Mouse (Mus musculus): ENCODE measurements around the gene Rnf5. TPM values are rescaled to one million over a fixed set of nuclear protein-coding genes. Genes with fewer than 3 reads are reported as not detected.

The Rnf5 gene
- polyA plus RNA-seq, 1 experiment, result 37.1 TPM

- TF ChIP-seq TCF12 (IDR thresholded peaks at IDR 0.05; ENCODE audit: insufficient read depth, poor library complexity, severe bottlenecking) (no peak), CEBPB (IDR thresholded peaks at IDR 0.05; ENCODE audit: insufficient read depth, poor library complexity, severe bottlenecking) (no peak), REST (IDR thresholded peaks at IDR 0.05; ENCODE audit: insufficient read depth, insufficient read length) (no peak), MAX (IDR thresholded peaks at IDR 0.05; ENCODE audit: low read depth) (no peak), E2F4 (IDR thresholded peaks at IDR 0.05; ENCODE audit: insufficient read depth) (no peak), POLR2AphosphoS2 (IDR thresholded peaks at IDR 0.05; ENCODE audit: insufficient read length, low read depth) (no peak), MYOD1 (IDR thresholded peaks at IDR 0.05; ENCODE audit: control insufficient read depth in 1 of 3, insufficient read length in 2 of 3, low read depth in 2 of 3) (no peak), SRF (IDR thresholded peaks at IDR 0.05; ENCODE audit: control insufficient read depth, insufficient read length, low read depth) (no peak)
These were observed 19.7 kb downstream of the Rnf5 start for GRCm38 (mm10) chr17:34583819-34584218.

GRCm38 (mm10) chr17:34583397-34583796 lies 20.1 kb downstream of the Rnf5 start:
- Histone ChIP-seq H3K79me2 (ENCODE audit: control insufficient read depth, insufficient read depth) (no peaks in the 10 kb centered on the region), H3K36me3 (ENCODE audit: control insufficient read depth, insufficient read depth) (no peaks in the 10 kb centered on the region), H3ac (ENCODE audit: control insufficient read depth, insufficient read length) (no peak overlapping the region), H3K4me3 (no peak overlapping the region), H3K27me3 (ENCODE audit: control insufficient read depth, insufficient read depth, insufficient read length) (peaks cover 9% of the 10 kb centered on the region), H3K4me2 (ENCODE audit: low read depth) (no peak overlapping the region)
- TF ChIP-seq TCF12 (IDR thresholded peaks at IDR 0.05; ENCODE audit: insufficient read depth, poor library complexity, severe bottlenecking) (no peak), SRF (IDR thresholded peaks at IDR 0.05; ENCODE audit: control insufficient read depth, insufficient read length, low read depth) (no peak), POLR2AphosphoS2 (IDR thresholded peaks at IDR 0.05; ENCODE audit: insufficient read length, low read depth) (no peak), POLR2A (IDR thresholded peaks at IDR 0.05; ENCODE audit: insufficient read length, low read depth) (no peak), REST (IDR thresholded peaks at IDR 0.05; ENCODE audit: insufficient read depth, insufficient read length) (no peak), CEBPB (IDR thresholded peaks at IDR 0.05; ENCODE audit: insufficient read depth, poor library complexity, severe bottlenecking) (no peak), MAX (IDR thresholded peaks at IDR 0.05; ENCODE audit: low read depth) (no peak)

More at GRCm38 (mm10) chr17:34583819-34584218, 19.7 kb downstream of the Rnf5 start:
- no peaks in the 10 kb centered on the region for H3K79me2 ChIP-seq (ENCODE audit: control insufficient read depth, insufficient read depth)
- H3K27me3 ChIP-seq (ENCODE audit: control insufficient read depth, insufficient read depth, insufficient read length), result peaks cover 9% of the 10 kb centered on the region
- no peak overlapping the region for H3ac ChIP-seq (ENCODE audit: control insufficient read depth, insufficient read length)
- no peak overlapping the region for H3K4me3 ChIP-seq
- H3K36me3 ChIP-seq (ENCODE audit: control insufficient read depth, insufficient read depth), result no peaks in the 10 kb centered on the region
- H3K4me2 ChIP-seq (ENCODE audit: low read depth), result no peak overlapping the region

- Histone ChIP-seq H3K79me2 (ENCODE audit: control insufficient read depth, insufficient read depth) (no peaks in the 10 kb centered on the region), H3K4me3 (no peak overlapping the region), H3ac (ENCODE audit: control insufficient read depth, insufficient read length) (no peak overlapping the region), H3K27me3 (ENCODE audit: control insufficient read depth, insufficient read depth, insufficient read length) (peaks cover 9% of the 10 kb centered on the region), H3K4me2 (ENCODE audit: low read depth) (no peak overlapping the region), H3K36me3 (ENCODE audit: control insufficient read depth, insufficient read depth) (no peaks in the 10 kb centered on the region)
- TF ChIP-seq MYOD1 (IDR thresholded peaks at IDR 0.05; ENCODE audit: control insufficient read depth in 1 of 3, insufficient read length in 2 of 3, low read depth in 2 of 3) (no peak), POLR2AphosphoS2 (IDR thresholded peaks at IDR 0.05; ENCODE audit: insufficient read length, low read depth) (no peak), SRF (IDR thresholded peaks at IDR 0.05; ENCODE audit: control insufficient read depth, insufficient read length, low read depth) (no peak), REST (IDR thresholded peaks at IDR 0.05; ENCODE audit: insufficient read depth, insufficient read length) (no peak), TCF12 (IDR thresholded peaks at IDR 0.05; ENCODE audit: insufficient read depth, poor library complexity, severe bottlenecking) (no peak), MYOG (IDR thresholded peaks at IDR 0.05; ENCODE audit: control insufficient read depth in 1 of 3, insufficient read depth in 1 of 3, insufficient read length in 2 of 3, low read depth in 2 of 3) (no peak), TCF3 (IDR thresholded peaks at IDR 0.05; ENCODE audit: insufficient read length, low read depth) (no peak), USF1 (IDR thresholded peaks at IDR 0.05; ENCODE audit: low read depth) (no peak), E2F4 (IDR thresholded peaks at IDR 0.05; ENCODE audit: insufficient read depth) (no peak), MAX (IDR thresholded peaks at IDR 0.05; ENCODE audit: low read depth) (no peak), CEBPB (IDR thresholded peaks at IDR 0.05; ENCODE audit: insufficient read depth, poor library complexity, severe bottlenecking) (no peak), POLR2A (IDR thresholded peaks at IDR 0.05; ENCODE audit: insufficient read length, low read depth) (no peak)
These were observed 21.0 kb downstream of the Rnf5 start for GRCm38 (mm10) chr17:34582528-34582927.

GRCm38 (mm10) chr17:34578070-34578469 lies 25.4 kb downstream of the Rnf5 start:
- H3K4me2 ChIP-seq (ENCODE audit: low read depth), result no peak overlapping the region
- H3ac ChIP-seq (ENCODE audit: control insufficient read depth, insufficient read length), result no peak overlapping the region
- H3K27me3 ChIP-seq (ENCODE audit: control insufficient read depth, insufficient read depth, insufficient read length), result peaks cover 31% of the 10 kb centered on the region
- no peak overlapping the region for H3K4me3 ChIP-seq
- no peaks in the 10 kb centered on the region for H3K79me2 ChIP-seq (ENCODE audit: control insufficient read depth, insufficient read depth)
- H3K36me3 ChIP-seq (ENCODE audit: control insufficient read depth, insufficient read depth), result no peaks in the 10 kb centered on the region
- no peak for TF ChIP-seq POLR2AphosphoS2 (IDR thresholded peaks at IDR 0.05; ENCODE audit: insufficient read length, low read depth)
- TF ChIP-seq CEBPB (IDR thresholded peaks at IDR 0.05; ENCODE audit: insufficient read depth, poor library complexity, severe bottlenecking), result no peak
- TF ChIP-seq REST (IDR thresholded peaks at IDR 0.05; ENCODE audit: insufficient read depth, insufficient read length), result no peak

GRCm38 (mm10) chr17:34576577-34576976 lies 26.9 kb downstream of the Rnf5 start:
- TF ChIP-seq USF1 (IDR thresholded peaks at IDR 0.05; ENCODE audit: low read depth), result no peak
- no peak for TF ChIP-seq TCF3 (IDR thresholded peaks at IDR 0.05; ENCODE audit: insufficient read length, low read depth)
- no peak for TF ChIP-seq E2F4 (IDR thresholded peaks at IDR 0.05; ENCODE audit: insufficient read depth)
- TF ChIP-seq CEBPB (IDR thresholded peaks at IDR 0.05; ENCODE audit: insufficient read depth, poor library complexity, severe bottlenecking), result no peak
- no peak for TF ChIP-seq TCF12 (IDR thresholded peaks at IDR 0.05; ENCODE audit: insufficient read depth, poor library complexity, severe bottlenecking)
- TF ChIP-seq SRF (IDR thresholded peaks at IDR 0.05; ENCODE audit: control insufficient read depth, insufficient read length, low read depth), result no peak
- Histone ChIP-seq H3K36me3 (ENCODE audit: control insufficient read depth, insufficient read depth) (no peaks in the 10 kb centered on the region), H3K27me3 (ENCODE audit: control insufficient read depth, insufficient read depth, insufficient read length) (peaks cover 31% of the 10 kb centered on the region), H3K4me3 (no peak overlapping the region), H3ac (ENCODE audit: control insufficient read depth, insufficient read length) (no peak overlapping the region), H3K79me2 (ENCODE audit: control insufficient read depth, insufficient read depth) (no peaks in the 10 kb centered on the region), H3K4me2 (ENCODE audit: low read depth) (no peak overlapping the region)

All from myocyte (in vitro differentiated cells).